ENCODE assay signal across 1 mouse cellular context in the genomic region with DNA sequence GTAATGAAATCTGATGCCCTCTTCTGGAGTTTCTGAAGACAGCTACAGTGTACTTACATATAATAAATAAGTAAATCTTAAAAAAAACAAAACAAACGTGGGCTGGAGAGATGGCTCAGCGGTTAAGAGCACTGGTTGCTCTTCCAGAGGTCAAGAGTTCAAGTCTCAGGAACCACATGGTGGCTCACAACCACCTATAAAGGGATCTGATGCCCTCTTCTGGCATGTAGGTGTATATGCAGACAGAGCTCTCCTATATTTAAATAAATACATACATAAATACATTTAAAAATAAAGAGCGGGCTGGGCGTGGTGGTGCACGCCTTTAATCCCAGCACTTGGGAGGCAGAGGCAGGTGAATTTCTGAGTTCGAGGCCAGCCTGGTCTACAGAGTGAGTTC.
A peak's percentile ranks its signal among the peaks of the same experiment; 100 is the strongest.
TF ChIP-seq lines count a peak whose summit lies in the region.

No protein-coding gene starts in this region.

TF ChIP-seq in MEL, 35 proteins besides CTCF, POLR2A, EP300 and RAD21 (continued from another document):
- 0 out of 2 replicates have a peak, but pooled peaks have one; percentile 22 for TF ChIP-seq TBP (IDR thresholded peaks at IDR 0.05; ENCODE audit: low read depth, low read length)
